Mouse (Mus musculus): ENCODE data around the gene Smchd1.

The Smchd1 gene

DNA sequence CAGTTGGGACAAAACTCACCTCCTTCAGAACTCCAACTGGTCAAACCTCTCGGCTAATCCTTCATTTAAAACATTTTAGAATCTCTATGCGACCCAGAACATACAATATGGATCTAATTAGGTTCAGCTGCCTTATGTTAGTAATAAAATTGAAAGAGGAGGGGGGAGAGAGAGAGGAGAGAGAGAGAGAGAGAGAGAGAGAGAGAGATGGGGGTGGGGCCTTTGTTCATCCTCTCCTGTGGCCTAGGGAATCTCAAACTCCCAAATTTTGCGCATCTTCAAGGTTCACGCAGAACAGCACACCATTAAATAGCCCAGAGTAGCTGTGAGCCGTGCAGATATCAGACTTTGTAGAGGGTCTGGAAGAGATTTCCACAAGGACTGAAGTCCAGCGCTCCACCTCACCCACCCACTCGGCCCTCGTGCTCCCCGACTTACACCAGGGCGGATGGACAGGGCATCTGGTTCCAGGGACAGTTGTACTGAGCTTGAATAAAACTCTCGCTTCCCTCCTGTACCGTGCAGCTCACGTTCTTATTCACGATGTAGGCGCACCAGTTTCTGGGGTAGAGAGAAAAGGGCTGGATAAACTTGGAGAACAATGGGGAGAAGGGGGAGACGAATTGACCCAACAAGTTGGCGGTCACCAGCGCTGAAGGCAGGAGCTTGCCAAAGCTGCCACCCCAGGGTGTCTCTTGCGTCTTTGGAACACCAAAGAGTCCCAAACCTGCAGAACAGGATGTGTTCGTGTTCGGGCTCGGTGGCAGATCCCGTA lies 165.2 kb downstream of the Smchd1 start:
- no peak for DNase-seq (ENCODE audit: low spot score)

DNA sequence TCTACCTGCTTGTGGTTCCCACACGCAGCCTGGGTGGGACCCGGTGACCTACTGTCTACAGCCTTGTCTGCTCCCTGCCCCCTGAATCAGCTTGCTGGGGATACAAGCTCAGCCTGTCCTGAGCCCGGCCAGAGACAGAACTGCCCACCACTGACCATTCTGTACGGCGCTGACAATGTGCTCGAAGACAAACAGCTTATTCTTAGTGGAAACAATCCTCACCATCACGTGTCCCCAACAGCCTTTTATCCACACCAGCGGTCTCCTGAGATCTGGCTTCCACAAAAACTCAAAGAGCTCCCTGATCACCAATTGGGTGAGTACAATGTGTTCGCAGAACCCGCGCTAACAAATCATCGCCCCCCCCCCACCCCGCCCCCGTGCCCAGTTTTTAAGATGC lies 166.0 kb downstream of the Smchd1 start:
- DNase-seq (ENCODE audit: low spot score): no peak

DNA sequence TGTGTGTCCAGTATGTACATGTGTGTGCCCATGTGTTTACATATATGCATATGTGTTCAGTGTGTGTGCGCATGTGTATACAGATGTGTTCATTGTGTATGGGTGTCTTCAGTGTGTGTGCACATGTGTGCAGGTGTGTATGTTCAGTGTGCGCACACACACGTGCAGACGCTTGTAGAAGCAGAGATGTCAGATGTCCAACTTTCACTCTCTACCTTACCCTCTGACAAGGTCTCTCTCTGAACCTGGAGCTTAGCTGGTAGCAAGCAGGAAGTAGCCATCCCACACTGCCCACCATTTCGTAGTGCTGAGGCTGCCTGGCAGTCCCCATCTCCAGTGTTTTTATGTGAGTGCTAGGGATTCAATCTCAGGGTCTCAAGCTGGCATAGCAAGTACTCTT lies 166.8 kb downstream of the Smchd1 start:
- no peak for DNase-seq (ENCODE audit: low spot score)

DNA sequence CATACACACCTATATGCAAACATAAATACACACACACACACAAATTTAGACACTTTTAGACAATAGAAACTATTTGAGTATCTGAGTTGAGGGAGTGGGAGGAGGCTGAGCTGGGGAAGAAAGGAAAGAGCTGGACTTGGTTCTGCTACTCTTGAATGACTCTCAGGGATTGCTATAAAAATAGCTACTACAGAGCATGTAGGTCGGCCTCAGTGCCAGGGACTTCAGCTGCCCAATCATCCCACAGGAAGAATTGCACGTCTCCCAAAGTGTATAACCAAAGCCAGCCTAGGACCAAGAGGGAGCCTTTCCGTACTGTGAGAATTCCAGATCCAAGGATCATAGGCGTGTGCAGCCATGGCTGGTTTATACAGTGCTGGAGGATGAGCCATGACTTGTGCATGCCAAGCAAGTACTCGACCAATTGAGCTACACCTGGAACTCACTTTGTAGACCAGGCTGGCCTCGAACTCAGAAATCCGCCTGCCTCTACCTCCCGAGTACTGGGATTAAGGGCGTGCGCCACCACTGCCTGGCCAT lies 167.8 kb downstream of the Smchd1 start:
- DNase-seq (ENCODE audit: low spot score): no peak

DNA sequence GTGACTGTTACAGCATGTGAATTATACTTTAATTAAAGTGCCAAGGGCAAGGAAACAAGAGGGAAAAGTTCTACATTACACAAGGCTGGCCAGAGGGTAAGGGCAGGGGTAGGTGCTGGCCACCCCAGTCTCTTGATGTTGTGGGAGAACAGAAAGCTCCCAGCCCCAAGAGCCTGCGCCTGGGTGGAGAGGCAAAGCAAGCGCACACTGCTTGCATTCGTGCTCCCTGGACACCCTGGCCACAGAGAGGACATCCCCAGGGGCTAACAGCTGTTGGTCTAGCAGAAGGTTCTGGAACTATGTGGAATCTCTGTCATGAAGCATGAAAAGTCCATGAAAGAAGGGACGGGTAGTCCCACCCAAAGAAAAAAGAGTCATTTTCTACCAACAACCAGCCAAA lies 168.4 kb downstream of the Smchd1 start:
- no peak for DNase-seq (ENCODE audit: low spot score)

DNA sequence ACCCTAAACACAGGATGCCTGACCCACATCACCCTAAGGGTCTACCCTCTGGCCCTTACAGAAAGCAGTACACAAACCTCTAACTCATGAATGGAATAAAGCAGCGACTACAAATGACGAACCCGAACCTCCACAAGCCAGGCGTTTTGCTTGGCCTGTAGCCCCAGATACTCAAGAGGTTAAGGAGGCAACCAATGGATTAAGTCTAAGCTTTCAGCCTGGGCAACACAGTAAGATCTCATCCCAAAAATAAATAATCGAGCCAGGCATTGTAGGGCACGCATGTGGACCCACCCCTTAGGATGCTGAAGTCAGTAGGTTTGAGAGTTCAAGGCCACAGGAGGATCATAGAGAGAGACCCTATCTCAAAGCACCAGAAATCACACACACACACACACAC lies 169.1 kb downstream of the Smchd1 start:
- no peak for DNase-seq (ENCODE audit: low spot score)

DNA sequence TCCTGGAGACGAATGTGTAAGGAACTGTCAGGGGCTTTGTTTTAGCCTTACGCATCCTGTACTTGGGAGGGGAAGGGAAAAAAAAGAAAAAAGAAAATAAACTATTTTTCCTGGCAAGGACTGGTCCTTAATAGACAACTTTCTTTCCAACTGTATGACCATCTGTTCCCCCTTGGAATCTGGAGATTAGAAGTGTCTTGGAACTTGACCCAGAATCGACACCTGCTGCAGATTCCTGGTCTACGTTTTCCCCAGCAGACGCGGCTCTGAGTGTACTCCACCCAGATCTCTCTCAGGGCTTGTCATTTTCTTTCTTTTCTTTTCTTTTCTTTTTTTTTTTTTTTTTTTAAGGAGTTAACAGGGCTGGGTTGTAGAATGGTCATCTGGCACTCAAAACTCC lies 171.7 kb downstream of the Smchd1 start:
- DNase-seq (ENCODE audit: low spot score): no peak

DNA sequence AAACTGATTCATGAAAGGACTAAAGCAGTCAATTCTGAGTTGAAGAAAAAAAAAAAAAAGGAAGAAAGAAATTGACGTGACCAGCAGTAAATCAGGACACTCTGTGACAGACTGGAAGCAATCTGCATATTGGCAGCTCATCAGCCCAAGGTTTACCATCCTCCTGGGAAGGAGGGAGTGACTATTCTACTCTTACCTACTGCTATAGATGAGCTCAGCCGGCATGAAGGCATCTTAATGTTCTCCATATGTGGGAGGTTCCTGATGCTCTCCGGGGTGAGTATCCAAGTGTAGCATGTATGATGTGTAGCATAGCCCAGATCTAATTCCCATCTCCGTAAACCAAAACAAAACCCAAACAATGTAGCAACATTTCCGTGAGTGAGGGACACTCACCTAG lies 173.7 kb downstream of the Smchd1 start:
- DNase-seq (ENCODE audit: low spot score): no peak

DNA sequence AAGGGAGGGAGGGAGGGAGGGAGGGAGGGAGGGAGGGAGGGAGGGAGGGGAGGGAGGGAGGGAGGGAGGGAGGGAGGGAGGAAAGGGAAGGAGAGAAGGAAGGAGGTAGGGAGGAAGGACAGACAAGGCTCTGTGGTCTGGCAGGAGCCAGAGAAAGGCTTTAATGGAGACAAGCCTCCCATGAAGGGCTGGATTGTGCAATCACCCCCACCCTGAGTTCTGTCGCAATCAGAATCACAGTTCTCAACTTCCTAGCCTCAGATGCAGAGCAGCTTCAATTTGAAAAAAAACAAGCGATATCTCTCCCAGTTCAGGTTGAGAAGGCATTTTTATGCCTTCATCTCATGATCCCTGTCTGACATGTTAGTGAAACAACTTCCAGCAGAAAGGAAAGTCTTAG lies 174.8 kb downstream of the Smchd1 start:
- DNase-seq (ENCODE audit: low spot score): peak; percentile 79

DNA sequence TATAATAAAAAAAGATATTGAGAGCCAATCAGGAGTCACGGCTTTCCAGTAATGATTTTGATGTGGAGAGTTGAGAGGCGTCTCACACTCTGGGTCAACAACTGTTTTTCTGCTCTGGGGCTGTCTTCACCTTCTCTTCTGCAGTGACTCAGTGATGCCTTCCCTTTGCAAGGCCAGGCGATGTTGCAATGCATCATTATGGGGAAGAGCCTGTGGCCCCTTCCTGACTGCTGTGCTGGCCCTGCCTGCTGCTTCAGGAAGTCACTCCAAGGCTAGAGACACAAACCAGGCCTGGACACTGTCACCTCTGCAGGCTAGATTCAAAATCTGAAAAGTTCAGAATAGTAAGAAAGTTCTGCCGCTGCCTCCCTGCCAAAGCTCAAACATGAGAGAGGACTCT lies 175.3 kb downstream of the Smchd1 start:
- DNase-seq (ENCODE audit: low spot score): peak; percentile 44

DNA sequence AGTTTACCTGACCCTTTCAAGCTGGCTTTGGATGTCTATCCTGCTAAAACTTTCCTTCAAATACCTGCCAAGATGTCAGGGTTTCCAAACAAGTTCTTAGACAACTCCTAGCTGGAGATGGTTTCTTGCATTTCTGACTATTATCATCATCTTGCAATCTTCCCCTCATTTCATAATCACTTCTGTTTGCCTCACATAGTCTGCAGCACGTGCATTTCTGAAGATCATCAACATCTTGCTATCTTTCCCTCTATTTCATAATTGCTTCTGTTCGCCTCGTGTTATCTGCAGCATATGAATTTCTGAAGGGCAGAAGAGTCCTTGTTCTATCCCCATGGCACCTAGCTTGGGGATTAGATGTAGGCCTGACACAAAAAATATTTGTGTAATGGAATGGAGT lies 180.6 kb downstream of the Smchd1 start:
- no peak for DNase-seq (ENCODE audit: low spot score)

Data from lung, postnatal 25 days (tissue).